ENCODE assay signal across 12 mouse cellular contexts in genomic region chr4:156194346-156194745, GRCm38 (mm10). TPM values are rescaled to one million over a fixed set of nuclear protein-coding genes. Genes with fewer than 3 reads are reported as not detected.
DNase-seq lines count a peak whose midpoint lies in the region; ATAC-seq and TF ChIP-seq lines count a peak whose summit lies in the region.
"Had no signal": no experiment of that assay in that cellular context is flagged by ENCODE, and none has a peak within 500 bp of the region (broad histone marks: within the 10 kb centered on the region; RNA-seq: fewer than 3 reads in every experiment).

No protein-coding gene starts in this region.

- H3K27me3 ChIP-seq in heart, embryonic 14.5 days (ENCODE audit: control insufficient read depth, insufficient read depth, low read length): no peaks in the 10 kb centered on the region
- H3K27me3 ChIP-seq in stomach, embryonic 14.5 days (ENCODE audit: control insufficient read depth, insufficient read depth, low read length): no peaks in the 10 kb centered on the region
- no peaks in the 10 kb centered on the region for H3K27me3 ChIP-seq in stomach, postnatal 0 days (ENCODE audit: control insufficient read depth, insufficient read depth, low read length)
- no peaks in the 10 kb centered on the region for H3K27me3 ChIP-seq in limb, embryonic 10.5 days (ENCODE audit: low read depth, poor library complexity, severe bottlenecking)
- H3K27me3 ChIP-seq: stomach, embryonic 15.5 days had no signal

- no peaks in the 10 kb centered on the region for H3K9me3 ChIP-seq in heart, embryonic 14.5 days (ENCODE audit: control insufficient read depth, low read length)
- H3K9me3 ChIP-seq in stomach, embryonic 14.5 days (ENCODE audit: control insufficient read depth, low read depth, low read length): no peaks in the 10 kb centered on the region
- H3K9me3 ChIP-seq in stomach, postnatal 0 days (ENCODE audit: control insufficient read depth, low read length): no peaks in the 10 kb centered on the region
- no peaks in the 10 kb centered on the region for H3K9me3 ChIP-seq in limb, embryonic 10.5 days (replicated peaks)
- H3K9me3 ChIP-seq: stomach, embryonic 15.5 days had no signal

- DNase-seq in heart, adult 11 months: no peak
- DNase-seq in stomach, postnatal 0 days (ENCODE audit: low spot score): no peak
- DNase-seq in limb, embryonic 10.5 days (ENCODE audit: low spot score): no peak
- DNase-seq in spleen, postnatal 10 days (ENCODE audit: low spot score in 2 of 2): no peak
- no peak for DNase-seq in urinary bladder, postnatal 25 days (ENCODE audit: low spot score)
- DNase-seq in right cerebral cortex, postnatal 36 days (ENCODE audit: low spot score in 2 of 2): no peak
- DNase-seq: gastrocnemius, postnatal 36 days had no signal

- peaks cover 40 to 56% of the 10 kb centered on the region in 2 experiments for H3K4me1 ChIP-seq in heart, embryonic 14.5 days (ENCODE audit: control insufficient read depth in 2 of 2, insufficient read depth in 2 of 2, low read length in 2 of 2)
- peaks cover 47% of the 10 kb centered on the region for H3K4me1 ChIP-seq in stomach, embryonic 14.5 days (ENCODE audit: control insufficient read depth, insufficient read depth, low read length)
- H3K4me1 ChIP-seq in stomach, postnatal 0 days (replicated peaks; ENCODE audit: control insufficient read depth, insufficient read depth): peaks cover 14% of the 10 kb centered on the region
- H3K4me1 ChIP-seq in limb, embryonic 10.5 days: peaks cover 78% of the 10 kb centered on the region

- no peak for ATAC-seq in heart, embryonic 14.5 days (ENCODE audit: insufficient number of reproducible peaks, insufficient read depth, low FRiP score, low read depth)
- no peak for ATAC-seq in stomach, embryonic 14.5 days (ENCODE audit: insufficient number of reproducible peaks, insufficient read depth, low FRiP score, low read depth)
- ATAC-seq in stomach, postnatal 0 days (ENCODE audit: low FRiP score, low TSS enrichment): no peak
- ATAC-seq: CD4-positive, CD25-positive, alpha-beta regulatory T cell, adult 4 months had no signal

- H3K4me2 ChIP-seq in heart, embryonic 14.5 days (ENCODE audit: low read length): 0 out of 2 replicates have a peak overlapping the region, but pooled peaks have one; percentile 8
- H3K4me2 ChIP-seq in stomach, embryonic 14.5 days (replicated peaks; ENCODE audit: low read depth, low read length): 0 out of 2 replicates have a peak overlapping the region, but pooled peaks have one; percentile 1
- no peak overlapping the region for H3K4me2 ChIP-seq in stomach, postnatal 0 days (replicated peaks; ENCODE audit: low read depth)

- TF ChIP-seq CTCF in stomach, postnatal 0 days (IDR thresholded peaks at IDR 0.05; ENCODE audit: low read depth): no peak

- no peak for TF ChIP-seq EP300 in stomach, postnatal 0 days (optimal IDR thresholded peaks at IDR 0.05)

- WGBS in heart, embryonic 14.5 days: 60% methylated on average over 6 of the region's 6 CpGs
- WGBS in stomach, embryonic 14.5 days: 49% methylated on average over 6 of the region's 6 CpGs
- 67% methylated on average over 6 of the region's 6 CpGs for WGBS in stomach, postnatal 0 days
- WGBS in limb, embryonic 10.5 days: 13% methylated on average over 6 of the region's 6 CpGs

- no peak overlapping the region for H3K4me3 ChIP-seq in heart, embryonic 14.5 days (ENCODE audit: control insufficient read depth in 1 of 2, insufficient read depth in 1 of 2, low read depth in 1 of 2, low read length in 2 of 2)
- H3K4me3 ChIP-seq in stomach, embryonic 14.5 days (ENCODE audit: low read depth, low read length): no peak overlapping the region
- no peak overlapping the region for H3K4me3 ChIP-seq in stomach, postnatal 0 days (ENCODE audit: low read depth, low read length)
- H3K4me3 ChIP-seq in limb, embryonic 10.5 days: peak overlapping the region; percentile 11; the same call in 1 of the 2 replicates
- H3K4me3 ChIP-seq: stomach, embryonic 15.5 days had no signal

- no peak overlapping the region for H3K27ac ChIP-seq in heart, embryonic 14.5 days (replicated peaks in 1 of 2; ENCODE audit: control insufficient read depth in 1 of 2, insufficient read depth in 1 of 2, low read depth in 2 of 2, low read length in 2 of 2)
- no peak overlapping the region for H3K27ac ChIP-seq in stomach, embryonic 14.5 days (ENCODE audit: low read length)
- H3K27ac ChIP-seq in stomach, postnatal 0 days (replicated peaks): no peak overlapping the region
- no peak overlapping the region for H3K27ac ChIP-seq in limb, embryonic 10.5 days
- H3K27ac ChIP-seq: macrophage had no signal

- H3K36me3 ChIP-seq in heart, embryonic 14.5 days (ENCODE audit: control insufficient read depth, insufficient read depth, low read length): peaks cover 42% of the 10 kb centered on the region
- peaks cover 31% of the 10 kb centered on the region for H3K36me3 ChIP-seq in stomach, embryonic 14.5 days (ENCODE audit: control insufficient read depth, insufficient read depth, low read length)
- H3K36me3 ChIP-seq in stomach, postnatal 0 days (ENCODE audit: control insufficient read depth, insufficient read depth, low read length): no peaks in the 10 kb centered on the region; the same call in 1 of the 2 replicates
- peaks cover 59% of the 10 kb centered on the region for H3K36me3 ChIP-seq in limb, embryonic 10.5 days
- H3K36me3 ChIP-seq: stomach, embryonic 15.5 days had no signal

- H3K9ac ChIP-seq in heart, embryonic 14.5 days (ENCODE audit: low read length): no peak overlapping the region
- H3K9ac ChIP-seq in stomach, embryonic 14.5 days (replicated peaks; ENCODE audit: low read depth, low read length): no peak overlapping the region
- no peak overlapping the region for H3K9ac ChIP-seq in stomach, postnatal 0 days (ENCODE audit: low read length)
- H3K9ac ChIP-seq: stomach, embryonic 15.5 days had no signal

RNA-seq across cellular contexts. Expression of gene Agrn, which starts 2.9 kb away (rescaled TPM):
- 44.1 and 47.0 TPM in 2 replicates for polyA plus RNA-seq in heart, embryonic 14.5 days (2014; fragmentation: Nextera tagmentation; extraction: Ambion mirVana)
- polyA plus RNA-seq in stomach, embryonic 14.5 days (2014; fragmentation: Nextera tagmentation; extraction: Ambion mirVana): 83.0 and 84.1 TPM in 2 replicates
- 17.7 and 21.4 TPM in 2 replicates for polyA plus RNA-seq in stomach, postnatal 0 days (2015; fragmentation: Nextera tagmentation; extraction: Ambion mirVana)
- 36.5 and 49.0 TPM in 2 replicates for polyA plus RNA-seq in limb, embryonic 10.5 days (2016; fragmentation: Nextera tagmentation; extraction: Ambion mirVana)

RNA-seq across cellular contexts. Expression of gene Isg15, which starts 6.3 kb away (rescaled TPM):
- polyA plus RNA-seq in heart, embryonic 14.5 days (2014; fragmentation: Nextera tagmentation; extraction: Ambion mirVana): 0.84 and 1.4 TPM in 2 replicates
- polyA plus RNA-seq in stomach, embryonic 14.5 days (2014; fragmentation: Nextera tagmentation; extraction: Ambion mirVana): 0.48 and 1.3 TPM in 2 replicates
- 3.1 and 4.1 TPM in 2 replicates for polyA plus RNA-seq in stomach, postnatal 0 days (2015; fragmentation: Nextera tagmentation; extraction: Ambion mirVana)
- polyA plus RNA-seq in limb, embryonic 10.5 days (2016; fragmentation: Nextera tagmentation; extraction: Ambion mirVana): 0.20 and 0.45 TPM in 2 replicates

RNA-seq across cellular contexts. Expression of gene AW011738, which starts 8.8 kb away (rescaled TPM):
- 0.84 and 1.4 TPM in 2 replicates for polyA plus RNA-seq in heart, embryonic 14.5 days (2014; fragmentation: Nextera tagmentation; extraction: Ambion mirVana)
- 0.41 and 0.82 TPM in 2 replicates for polyA plus RNA-seq in stomach, embryonic 14.5 days (2014; fragmentation: Nextera tagmentation; extraction: Ambion mirVana)
- polyA plus RNA-seq in stomach, postnatal 0 days (2015; fragmentation: Nextera tagmentation; extraction: Ambion mirVana): 1.2 and 1.6 TPM in 2 replicates
- polyA plus RNA-seq in limb, embryonic 10.5 days (2016; fragmentation: Nextera tagmentation; extraction: Ambion mirVana): 1.1 and 1.2 TPM in 2 replicates

RNA-seq across cellular contexts. Expression of gene Perm1, which starts 21.3 kb away (rescaled TPM):
- 6.1 and 6.5 TPM in 2 replicates for polyA plus RNA-seq in heart, embryonic 14.5 days (2014; fragmentation: Nextera tagmentation; extraction: Ambion mirVana)
- polyA plus RNA-seq in stomach, embryonic 14.5 days (2014; fragmentation: Nextera tagmentation; extraction: Ambion mirVana): 0.55 and 1.3 TPM in 2 replicates
- 4.0 and 4.6 TPM in 2 replicates for polyA plus RNA-seq in stomach, postnatal 0 days (2015; fragmentation: Nextera tagmentation; extraction: Ambion mirVana)
- polyA plus RNA-seq in limb, embryonic 10.5 days (2016; fragmentation: Nextera tagmentation; extraction: Ambion mirVana): 0.18 and 0.29 TPM in 2 replicates

RNA-seq across cellular contexts. Expression of gene Plekhn1, which starts 40.3 kb away (rescaled TPM):
- 13.5 and 15.3 TPM in 2 replicates for polyA plus RNA-seq in heart, embryonic 14.5 days (2014; fragmentation: Nextera tagmentation; extraction: Ambion mirVana)
- polyA plus RNA-seq in stomach, embryonic 14.5 days (2014; fragmentation: Nextera tagmentation; extraction: Ambion mirVana): 21.2 and 22.8 TPM in 2 replicates
- 34.0 and 41.9 TPM in 2 replicates for polyA plus RNA-seq in stomach, postnatal 0 days (2015; fragmentation: Nextera tagmentation; extraction: Ambion mirVana)
- 24.2 and 25.2 TPM in 2 replicates for polyA plus RNA-seq in limb, embryonic 10.5 days (2016; fragmentation: Nextera tagmentation; extraction: Ambion mirVana)
